Mouse (Mus musculus): ENCODE results near the gene Zfand6.

DNA sequence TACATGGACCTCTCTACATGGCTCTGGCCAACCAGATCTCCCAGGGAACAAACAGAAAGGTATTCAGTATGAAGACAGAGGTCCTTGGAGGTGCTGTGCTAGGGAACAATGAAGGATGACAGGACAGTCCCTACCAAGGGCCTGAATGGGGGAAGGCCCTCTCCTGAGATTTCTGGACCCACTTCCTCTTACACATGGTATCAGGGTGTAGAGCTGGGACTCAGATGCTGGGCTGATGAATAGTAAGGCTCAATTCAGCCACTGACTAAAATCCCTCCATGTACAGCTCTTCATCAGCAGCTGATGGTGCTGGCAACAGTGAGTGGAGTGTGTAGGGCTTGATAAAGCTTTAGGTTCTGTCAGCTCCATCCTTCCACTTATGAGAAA, 94.8 kb downstream of the Zfand6 start:
- TF ChIP-seq CTCF (IDR thresholded peaks at IDR 0.05; ENCODE audit: low read depth, low read length) (no peak), POLR2A (IDR thresholded peaks at IDR 0.05; ENCODE audit: extremely low read depth, insufficient read depth, low read length) (no peak)
